ENCODE assay signal across 10 mouse cellular contexts in genomic region chr1:132542762-132543306, GRCm38 (mm10). TPM values are rescaled to one million over a fixed set of nuclear protein-coding genes. Genes with fewer than 3 reads are reported as not detected.
DNase-seq lines count a peak whose midpoint lies in the region; ATAC-seq and TF ChIP-seq lines count a peak whose summit lies in the region.
"Had no signal": no experiment of that assay in that cellular context is flagged by ENCODE, and none has a peak within 500 bp of the region (broad histone marks: within the 10 kb centered on the region; RNA-seq: fewer than 3 reads in every experiment).

Gene Cntn2, minus strand, starts transcription at chr1:132543256.

- H3K9me3 ChIP-seq in kidney, postnatal 0 days (replicated peaks; ENCODE audit: low read length): no peaks in the 10 kb centered on the region
- H3K9me3 ChIP-seq in embryonic facial prominence, embryonic 12.5 days: no peaks in the 10 kb centered on the region
- H3K9me3 ChIP-seq in midbrain, embryonic 16.5 days (replicated peaks; ENCODE audit: control insufficient read depth, low read length, poor library complexity, severe bottlenecking): no peaks in the 10 kb centered on the region

- no peak within 1 kb of the TSS for H3K27ac ChIP-seq in kidney, postnatal 0 days
- no peak within 1 kb of the TSS for H3K27ac ChIP-seq in embryonic facial prominence, embryonic 12.5 days
- H3K27ac ChIP-seq in midbrain, embryonic 16.5 days (ENCODE audit: low read length): peak within 1 kb of the TSS; percentile 87

- peak; percentile 29 for DNase-seq in kidney, postnatal 0 days (ENCODE audit: low spot score)
- DNase-seq in kidney, adult 18-20 months: no peak
- DNase-seq in layer of hippocampus, adult 8-10 months (ENCODE audit: low spot score in 2 of 2): peak; percentile 66 to 75
- no peak for DNase-seq in urinary bladder, postnatal 10 days (ENCODE audit: low spot score)
- DNase-seq in natural killer cell, adult 2 months (ENCODE audit: low spot score in 2 of 2): no peak
- no peak for DNase-seq in spleen, postnatal 4 days (ENCODE audit: low spot score in 2 of 2)

- H3K4me1 ChIP-seq in kidney, postnatal 0 days (replicated peaks; ENCODE audit: insufficient read depth, low read length): peaks cover 7% of the 10 kb centered on the region; the same call in 1 of the 2 replicates
- H3K4me1 ChIP-seq in embryonic facial prominence, embryonic 12.5 days: peaks cover 23% of the 10 kb centered on the region
- H3K4me1 ChIP-seq in midbrain, embryonic 16.5 days (ENCODE audit: control insufficient read depth, insufficient read depth, low read length): peaks cover 24% of the 10 kb centered on the region

- H3K9ac ChIP-seq in kidney, postnatal 0 days (ENCODE audit: low read depth, low read length): no peak within 1 kb of the TSS
- H3K9ac ChIP-seq in embryonic facial prominence, embryonic 12.5 days: peak within 1 kb of the TSS; percentile 19; the same call in 1 of the 2 replicates
- peak within 1 kb of the TSS; percentile 81 for H3K9ac ChIP-seq in midbrain, embryonic 16.5 days (ENCODE audit: low read depth, low read length)

- no peak for ATAC-seq in kidney, postnatal 0 days (replicated peaks; ENCODE audit: low FRiP score, low read depth)
- peak; percentile 57; the same call in 1 of the 2 replicates for ATAC-seq in embryonic facial prominence, embryonic 12.5 days (ENCODE audit: insufficient number of reproducible peaks, insufficient read depth, low FRiP score, low TSS enrichment)
- ATAC-seq in midbrain, embryonic 16.5 days: peak; percentile 91

- peaks cover 26% of the 10 kb centered on the region for H3K27me3 ChIP-seq in kidney, postnatal 0 days (ENCODE audit: insufficient read depth, low read length)
- peaks cover 64% of the 10 kb centered on the region for H3K27me3 ChIP-seq in embryonic facial prominence, embryonic 12.5 days
- no peaks in the 10 kb centered on the region for H3K27me3 ChIP-seq in midbrain, embryonic 16.5 days (ENCODE audit: control insufficient read depth, insufficient read depth, low read depth, low read length)

- H3K4me3 ChIP-seq in kidney, postnatal 0 days (replicated peaks; ENCODE audit: low read depth, low read length): no peak within 1 kb of the TSS
- H3K4me3 ChIP-seq in embryonic facial prominence, embryonic 12.5 days: peak within 1 kb of the TSS; percentile 34
- peak within 1 kb of the TSS; percentile 54 for H3K4me3 ChIP-seq in midbrain, embryonic 16.5 days (ENCODE audit: low read depth, low read length)

- no peak for TF ChIP-seq CTCF in kidney, postnatal 0 days (IDR thresholded peaks at IDR 0.05; ENCODE audit: low read depth)

- no peaks in the 10 kb centered on the region for H3K36me3 ChIP-seq in kidney, postnatal 0 days (ENCODE audit: insufficient read depth, low read length)
- H3K36me3 ChIP-seq in embryonic facial prominence, embryonic 12.5 days: no peaks in the 10 kb centered on the region
- H3K36me3 ChIP-seq in midbrain, embryonic 16.5 days (ENCODE audit: control insufficient read depth, insufficient read depth, low read length): no peaks in the 10 kb centered on the region

- H3K4me2 ChIP-seq in kidney, postnatal 0 days (ENCODE audit: low read length): peak within 1 kb of the TSS; percentile 41
- H3K4me2 ChIP-seq in embryonic facial prominence, embryonic 12.5 days (replicated peaks): peak within 1 kb of the TSS; percentile 58
- peak within 1 kb of the TSS; percentile 91 for H3K4me2 ChIP-seq in midbrain, embryonic 16.5 days (ENCODE audit: low read length)

- 1% methylated on average over 30 of the region's 30 CpGs for WGBS in kidney, postnatal 0 days
- WGBS in embryonic facial prominence, embryonic 12.5 days: 2% methylated on average over 30 of the region's 30 CpGs
- WGBS in midbrain, embryonic 16.5 days: under 1% methylated on average over 30 of the region's 30 CpGs

RNA-seq across cellular contexts. Expression of gene Cntn2, which starts in this region (rescaled TPM):
- polyA plus RNA-seq in kidney, postnatal 0 days (2015; fragmentation: Nextera tagmentation; extraction: Ambion mirVana): 0.13 TPM in 2 replicates
- polyA plus RNA-seq in embryonic facial prominence, embryonic 12.5 days (2016; fragmentation: Nextera tagmentation; extraction: Ambion mirVana): 18.7 and 23.0 TPM in 2 replicates
- 100 to 1,000 TPM in 1 of 4 experiments, 10 to 100 TPM in 3; 74.6 to 104 (median 85.8) TPM for total RNA-seq in layer of hippocampus, adult 8-10 months (2022)
- 28.2 and 34.6 TPM in 2 replicates for polyA plus RNA-seq in midbrain, embryonic 16.5 days (2015; fragmentation: Nextera tagmentation; extraction: Ambion mirVana)
- total RNA-seq: MEL had no signal
- polyA plus RNA-seq: testis, adult 2 months had no signal

Comparison
In these comparisons a context has a peak if more than half of its experiments do, and no peak if none do; other contexts are left out.
1. RNA of gene Cntn2 (polyA plus RNA-seq): 28.2 to 34.6 TPM in midbrain, embryonic 16.5 days and 18.7 to 23.0 TPM in embryonic facial prominence, embryonic 12.5 days; 0.13 TPM in kidney, postnatal 0 days; every median in the first group is over 10 times any median in the second.
2. Peak in DNase-seq and H3K4me2 ChIP-seq in kidney, postnatal 0 days; RNA of the gene not detected or under 1 TPM.
3. DNase-seq: peak in layer of hippocampus, adult 8-10 months (2 of 2); none in kidney, adult 18-20 months (single experiment), urinary bladder, postnatal 10 days (single experiment), natural killer cell, adult 2 months (0 of 2) and spleen, postnatal 4 days (0 of 2).
4. H3K4me2 ChIP-seq: peak in every context shown above with its lines; median percentile 91 in midbrain, embryonic 16.5 days; 58 in embryonic facial prominence, embryonic 12.5 days; 41 in kidney, postnatal 0 days.